Mouse (Mus musculus): Measurements from ENCODE around the gene Trpm4. TPM values are rescaled to one million over a fixed set of nuclear protein-coding genes. Genes with fewer than 3 reads are reported as not detected.

The Trpm4 gene
- total and polyA plus RNA-seq, 3 experiments: 9.3 to 17.6 (median 12.0) TPM

DNA sequence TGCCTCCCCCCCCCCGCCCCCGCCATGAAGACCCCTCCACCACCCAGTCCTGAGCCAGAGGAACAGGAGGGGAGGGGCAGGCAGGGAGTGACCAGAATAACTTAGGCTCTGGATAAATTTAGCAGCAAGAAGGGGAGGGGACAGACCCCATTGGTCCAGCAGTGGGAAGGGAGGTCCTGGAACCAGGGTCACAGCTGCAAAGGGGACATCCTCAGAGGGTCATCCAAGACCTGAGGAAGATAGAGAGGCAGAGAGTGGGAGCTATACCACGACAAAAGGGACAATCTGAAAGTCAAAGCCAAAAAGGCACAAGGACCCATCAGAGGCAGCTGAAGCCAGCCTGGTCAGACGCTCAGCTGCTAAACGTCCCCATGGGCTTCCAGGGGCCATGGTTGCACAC lies 1.5 kb upstream of the Trpm4 start, which contains the start of gene Hrc:
Gene Hrc (plus strand): TSS at position 235 of the 400 bp plus-strand sequence.
- dilution Hi-C loops (cut with MboI; ENCODE audit: extremely low pct_ligation_motif_present, extremely low pct_unique_long_range_greater_than_20kb, low sequenced_read_pairs): no loop called here
- no peaks in the 10 kb centered on the region for H3K36me3 ChIP-seq (replicated peaks in 1 of 2; ENCODE audit: control insufficient read depth in 1 of 2, insufficient read depth in 1 of 2, low read length in 1 of 2)
- H3K9ac ChIP-seq (ENCODE audit: insufficient read depth, low read depth): no peak within 1 kb of the TSS
- H3K79me2 ChIP-seq (replicated peaks; ENCODE audit: control insufficient read depth, extremely low read depth, insufficient read depth, poor library complexity, severe bottlenecking): no peaks in the 10 kb centered on the region
- H3K27me3 ChIP-seq (replicated peaks): peaks cover 80% of the 10 kb centered on the region
- no peak within 1 kb of the TSS for H3K4me3 ChIP-seq (replicated peaks in 1 of 3; ENCODE audit: low read depth in 2 of 3, low read length in 2 of 3, poor library complexity in 1 of 3)
- peaks cover 36 to 55% of the 10 kb centered on the region in 2 experiments for H3K4me1 ChIP-seq (ENCODE audit: control insufficient read depth in 1 of 2, insufficient read depth in 2 of 2)
- no peak for TF ChIP-seq PAX5 (IDR thresholded peaks at IDR 0.05; ENCODE audit: low read length)
- no peak for TF ChIP-seq MAZ (IDR thresholded peaks at IDR 0.05; ENCODE audit: low read depth, low read length)
- no peak for TF ChIP-seq HCFC1 (IDR thresholded peaks at IDR 0.05; ENCODE audit: low read depth, low read length)
- no peak for TF ChIP-seq EP300 (IDR thresholded peaks at IDR 0.05; ENCODE audit: low read length)
- TF ChIP-seq E2F4 (IDR thresholded peaks at IDR 0.05; ENCODE audit: insufficient replicate concordance, low read depth, low read length): no peak
- TF ChIP-seq MAX (IDR thresholded peaks at IDR 0.05; ENCODE audit: low read length): no peak
- TF ChIP-seq NELFE (IDR thresholded peaks at IDR 0.05; ENCODE audit: low read depth, low read length): no peak
- H3K4me2 ChIP-seq (ENCODE audit: insufficient read depth, low read depth, poor library complexity, severe bottlenecking): 0 out of 2 replicates have a peak within 1 kb of the TSS, but pooled peaks have one; percentile 79
- DNase-seq (ENCODE audit: extremely low read depth): no peak
- in situ Hi-C loops (cut with MboI; ENCODE audit: low pct_ligation_motif_present, low pct_unique_long_range_greater_than_20kb, low sequenced_read_pairs): no loop called here
- H3K9me3 ChIP-seq (replicated peaks; ENCODE audit: low read length): peaks cover 5% of the 10 kb centered on the region
- no peak within 1 kb of the TSS for H3K27ac ChIP-seq (ENCODE audit: insufficient read depth, low read depth)

DNA sequence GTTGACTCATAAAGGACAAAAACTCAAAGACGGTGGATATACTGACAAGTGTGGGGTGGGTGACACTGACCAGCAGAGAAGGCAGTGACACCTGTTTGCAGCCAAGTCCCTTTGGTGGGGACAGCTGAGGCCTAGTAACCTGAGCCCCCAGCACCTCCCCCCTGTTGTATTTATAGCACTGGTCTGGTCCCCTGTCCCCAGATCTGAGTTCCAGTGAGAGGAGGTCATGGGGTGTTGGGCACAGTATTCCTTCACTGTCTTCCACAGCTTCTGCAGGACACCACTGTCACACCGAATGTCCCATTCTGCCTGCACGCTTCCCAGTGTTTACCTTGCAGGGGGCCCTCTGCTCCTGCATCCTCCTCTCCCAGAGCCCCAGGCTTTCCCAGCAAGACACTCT lies 1.0 kb upstream of the Trpm4 start:
- H3K9ac ChIP-seq (ENCODE audit: insufficient read depth, low read depth): no peak overlapping the region
- H3K27me3 ChIP-seq (replicated peaks): peaks cover 76% of the 10 kb centered on the region
- peaks cover 36 to 50% of the 10 kb centered on the region in 2 experiments for H3K4me1 ChIP-seq (ENCODE audit: control insufficient read depth in 1 of 2, insufficient read depth in 2 of 2)
- in situ Hi-C loops (cut with MboI; ENCODE audit: low pct_ligation_motif_present, low pct_unique_long_range_greater_than_20kb, low sequenced_read_pairs) (no loop called here), dilution Hi-C loops (cut with MboI; ENCODE audit: extremely low pct_ligation_motif_present, extremely low pct_unique_long_range_greater_than_20kb, low sequenced_read_pairs) (no loop called here)
- H3K4me3 ChIP-seq (replicated peaks in 1 of 3; ENCODE audit: low read depth in 2 of 3, low read length in 2 of 3, poor library complexity in 1 of 3): no peak overlapping the region
- no peak overlapping the region for H3K4me2 ChIP-seq (ENCODE audit: insufficient read depth, low read depth, poor library complexity, severe bottlenecking)
- no peaks in the 10 kb centered on the region for H3K79me2 ChIP-seq (replicated peaks; ENCODE audit: control insufficient read depth, extremely low read depth, insufficient read depth, poor library complexity, severe bottlenecking)
- no peak overlapping the region for H3K27ac ChIP-seq (ENCODE audit: insufficient read depth, low read depth)
- TF ChIP-seq ZC3H11A (IDR thresholded peaks at IDR 0.05; ENCODE audit: low read depth, low read length) (no peak), MAFK (IDR thresholded peaks at IDR 0.05; ENCODE audit: insufficient replicate concordance, low read length) (no peak), JUND (conservative IDR thresholded peaks at IDR 0.05; ENCODE audit: low read depth, low read length) (no peak), E2F4 (IDR thresholded peaks at IDR 0.05; ENCODE audit: insufficient replicate concordance, low read depth, low read length) (no peak), ZMIZ1 (IDR thresholded peaks at IDR 0.05; ENCODE audit: low read depth, low read length) (no peak), TBP (conservative IDR thresholded peaks at IDR 0.05; ENCODE audit: low read depth, low read length) (no peak), MAX (IDR thresholded peaks at IDR 0.05; ENCODE audit: low read length) (no peak), NRF1 (IDR thresholded peaks at IDR 0.05; ENCODE audit: low read depth, low read length) (no peak), ETS1 (conservative IDR thresholded peaks at IDR 0.05; ENCODE audit: low read depth, low read length) (no peak), CHD2 (IDR thresholded peaks at IDR 0.05; ENCODE audit: low read length) (no peak), TCF12 (IDR thresholded peaks at IDR 0.05; ENCODE audit: low read depth, low read length) (no peak), MEF2A (IDR thresholded peaks at IDR 0.05; ENCODE audit: borderline replicate concordance, low read depth, low read length) (no peak), MYC (IDR thresholded peaks at IDR 0.05; ENCODE audit: low read depth, low read length) (no peak), KAT2A (IDR thresholded peaks at IDR 0.05; ENCODE audit: insufficient replicate concordance, low read length) (no peak), ZKSCAN1 (IDR thresholded peaks at IDR 0.05; ENCODE audit: borderline replicate concordance, low read depth, low read length) (no peak), MAZ (IDR thresholded peaks at IDR 0.05; ENCODE audit: low read depth, low read length) (no peak), POLR2A (IDR thresholded peaks at IDR 0.05; ENCODE audit: low read depth, low read length) (no peak), EP300 (IDR thresholded peaks at IDR 0.05; ENCODE audit: low read length) (no peak), ZNF384 (IDR thresholded peaks at IDR 0.05; ENCODE audit: low read depth, low read length) (no peak), IRF4 (IDR thresholded peaks at IDR 0.05; ENCODE audit: low read depth, low read length) (no peak)
- no peaks in the 10 kb centered on the region for H3K36me3 ChIP-seq (replicated peaks in 1 of 2; ENCODE audit: control insufficient read depth in 1 of 2, insufficient read depth in 1 of 2, low read length in 1 of 2)
- DNase-seq (ENCODE audit: extremely low read depth): no peak
- peaks cover 5% of the 10 kb centered on the region for H3K9me3 ChIP-seq (replicated peaks; ENCODE audit: low read length)
